Mouse (Mus musculus): ENCODE measurements around the gene Camkv.

- TF ChIP-seq POLR2A (IDR thresholded peaks at IDR 0.05; ENCODE audit: low read depth, low read length) (no peak), CTCF (IDR thresholded peaks at IDR 0.05; ENCODE audit: borderline replicate concordance, insufficient read depth, low read length) (no peak)
These were observed 16.0 kb upstream of the Camkv start for GRCm38 (mm10) chr9:107919441-107919840.

Data from embryonic fibroblast, embryonic 13.5 days (primary cell).